Mouse (Mus musculus) neural tube, embryonic 11.5 days (tissue): ENCODE measurements at regions not wholly inside any gene's neighbourhood (a gene's known extent, or its start where the extent isn't known, plus 50 kb on each side); places are given as distances from the start of the nearest gene placed in this dataset.

Experiments
- ATAC-seq: fragments of 200-750 bp; cut with Nextera tagmentation; 2 replicates; pipeline ENCODE4 v1.8.0; 2017; ENCODE audit warnings: moderate number of reproducible peaks, mild to moderate bottlenecking, moderate TSS enrichment, moderate library complexity; ENCODE audit not compliant: insufficient read depth, low FRiP score, low TSS enrichment
- DNase-seq: peaks from one replicate; pipeline ENCODE4 v3.0.0-alpha.2; 2015; ENCODE audit warnings: low spot score
- H3K27ac ChIP-seq: fragments of 300-500 bp; sonication (generic); 2 replicates; pipeline ENCODE4 v1.5.1; 2014; ENCODE audit warnings: low read depth, mild to moderate bottlenecking, low read length
- H3K27me3 ChIP-seq: fragments of 300-500 bp; sonication (generic); 2 replicates; pipeline ENCODE4 v1.6.1; 2014; ENCODE audit warnings: mild to moderate bottlenecking, low read length, mixed read lengths; ENCODE audit not compliant: control insufficient read depth, insufficient read depth
- H3K36me3 ChIP-seq: fragments of 300-500 bp; sonication (generic); 2 replicates; pipeline ENCODE4 v1.6.1; 2014; ENCODE audit warnings: mild to moderate bottlenecking, low read length, moderate library complexity, mixed read lengths; ENCODE audit not compliant: control insufficient read depth, insufficient read depth
- H3K4me1 ChIP-seq: fragments of 300-500 bp; sonication (generic); 2 replicates; pipeline ENCODE4 v1.6.1; 2014; ENCODE audit warnings: low read length, mixed read lengths; ENCODE audit not compliant: control insufficient read depth, insufficient read depth
- H3K4me2 ChIP-seq: fragments of 300-500 bp; sonication (generic); 2 replicates; pipeline ENCODE4 v1.6.1; 2014; ENCODE audit warnings: low read depth, mild to moderate bottlenecking, moderate library complexity
- H3K4me3 ChIP-seq: fragments of 300-500 bp; sonication (generic); 2 replicates; pipeline ENCODE4 v1.5.1; 2014; ENCODE audit warnings: low read depth, low read length
- H3K9ac ChIP-seq: fragments of 300-500 bp; sonication (generic); 2 replicates; pipeline ENCODE4 v1.6.1; 2014; ENCODE audit warnings: mild to moderate bottlenecking, low read length
- H3K9me3 ChIP-seq: fragments of 300-500 bp; sonication (generic); 2 replicates; pipeline ENCODE4 v1.6.1; 2016; ENCODE audit warnings: low read length; ENCODE audit not compliant: control insufficient read depth
- WGBS: fragments of 180-500 bp; shearing (Covaris S2); extraction: QIAGEN DNeasy Blood & Tissue Kit; methylation state at CpG from one replicate; pipeline ENCODE4 v1.1.7; 2014; 5-methylcytosine and 5-hydroxymethylcytosine counted together

- H3K4me2 ChIP-seq, result no peak overlapping the region
- H3K9ac ChIP-seq, result no peak overlapping the region
- no peaks in the 10 kb centered on the region for H3K9me3 ChIP-seq
- ATAC-seq (no peak), DNase-seq (no peak)
- H3K4me3 ChIP-seq, result no peak overlapping the region
- WGBS, result 90% methylated on average over 8 of the region's 8 CpGs
- no peaks in the 10 kb centered on the region for H3K27me3 ChIP-seq
- no peaks in the 10 kb centered on the region for H3K4me1 ChIP-seq
- no peak overlapping the region for H3K27ac ChIP-seq
- no peaks in the 10 kb centered on the region for H3K36me3 ChIP-seq
Observed at GRCm38 (mm10) chr3:49643871-49644270, 113.3 kb downstream of the Pcdh18 start.

- Histone ChIP-seq H3K4me2 (no peak overlapping the region), H3K36me3 (no peaks in the 10 kb centered on the region), H3K9me3 (no peaks in the 10 kb centered on the region), H3K4me1 (no peaks in the 10 kb centered on the region), H3K4me3 (no peak overlapping the region), H3K27ac (0 out of 2 replicates have a peak overlapping the region, but pooled peaks have one; percentile 20), H3K27me3 (no peaks in the 10 kb centered on the region), H3K9ac (no peak overlapping the region)
- ATAC-seq (peak; percentile 82; the same call in 1 of the 2 replicates), DNase-seq (peak; percentile 58)
- WGBS, result 42% methylated on average over 4 of the region's 4 CpGs
Observed at GRCm38 (mm10) chr3:49641966-49642758, 115.0 kb downstream of the Pcdh18 start.

- Histone ChIP-seq H3K4me3 (no peak overlapping the region), H3K27me3 (no peaks in the 10 kb centered on the region), H3K9ac (no peak overlapping the region), H3K36me3 (no peaks in the 10 kb centered on the region), H3K4me2 (no peak overlapping the region), H3K4me1 (no peaks in the 10 kb centered on the region), H3K9me3 (no peaks in the 10 kb centered on the region), H3K27ac (no peak overlapping the region)
- WGBS, result 66% methylated on average over 1 of the region's 1 CpGs
- DNase-seq, result no peak
- no peak for ATAC-seq
Observed at GRCm38 (mm10) chr3:49641411-49641810, 115.7 kb downstream of the Pcdh18 start.

GRCm38 (mm10) chr3:49638601-49639000, 118.5 kb downstream of the Pcdh18 start:
- 84% methylated on average over 2 of the region's 2 CpGs for WGBS
- Histone ChIP-seq H3K9ac (no peak overlapping the region), H3K36me3 (no peaks in the 10 kb centered on the region), H3K27me3 (no peaks in the 10 kb centered on the region), H3K4me2 (no peak overlapping the region), H3K4me1 (no peaks in the 10 kb centered on the region), H3K27ac (no peak overlapping the region), H3K4me3 (no peak overlapping the region), H3K9me3 (no peaks in the 10 kb centered on the region)
- ATAC-seq (no peak), DNase-seq (no peak)

- no peak overlapping the region for H3K4me3 ChIP-seq
- 48% methylated on average over 2 of the region's 2 CpGs for WGBS
- no peaks in the 10 kb centered on the region for H3K4me1 ChIP-seq
- H3K27ac ChIP-seq, result no peak overlapping the region
- no peak overlapping the region for H3K4me2 ChIP-seq
- H3K36me3 ChIP-seq, result no peaks in the 10 kb centered on the region
- peak; percentile 13 for DNase-seq
- no peaks in the 10 kb centered on the region for H3K9me3 ChIP-seq
- H3K27me3 ChIP-seq, result no peaks in the 10 kb centered on the region
- no peak for ATAC-seq
- no peak overlapping the region for H3K9ac ChIP-seq
Observed at GRCm38 (mm10) chr3:49636676-49637075, 120.4 kb downstream of the Pcdh18 start.

GRCm38 (mm10) chr3:49592706-49593451, 164.2 kb downstream of the Pcdh18 start:
- Histone ChIP-seq H3K4me3 (no peak overlapping the region), H3K27me3 (no peaks in the 10 kb centered on the region), H3K9ac (no peak overlapping the region), H3K27ac (peak overlapping the region; percentile 36; the same call in 1 of the 2 replicates), H3K4me1 (peaks cover 8% of the 10 kb centered on the region), H3K9me3 (no peaks in the 10 kb centered on the region), H3K36me3 (no peaks in the 10 kb centered on the region), H3K4me2 (no peak overlapping the region)
- 14% methylated on average over 9 of the region's 9 CpGs for WGBS
- ATAC-seq (peak; percentile 95), DNase-seq (peak; percentile 64)

- DNase-seq, result no peak
- ATAC-seq, result no peak
- Histone ChIP-seq H3K9ac (no peak overlapping the region), H3K27me3 (no peaks in the 10 kb centered on the region), H3K4me1 (peaks cover 8% of the 10 kb centered on the region), H3K4me2 (no peak overlapping the region), H3K4me3 (no peak overlapping the region), H3K9me3 (no peaks in the 10 kb centered on the region), H3K27ac (no peak overlapping the region), H3K36me3 (no peaks in the 10 kb centered on the region)
- 51% methylated on average over 2 of the region's 2 CpGs for WGBS
Observed at GRCm38 (mm10) chr3:49590234-49590633, 166.9 kb downstream of the Pcdh18 start.

GRCm38 (mm10) chr3:49586531-49587168, 170.5 kb downstream of the Pcdh18 start:
- no peaks in the 10 kb centered on the region for H3K36me3 ChIP-seq
- 45% methylated on average over 6 of the region's 6 CpGs for WGBS
- no peaks in the 10 kb centered on the region for H3K27me3 ChIP-seq
- no peak overlapping the region for H3K9ac ChIP-seq
- peaks cover 3% of the 10 kb centered on the region; the same call in 1 of the 2 replicates for H3K4me1 ChIP-seq
- H3K4me3 ChIP-seq, result no peak overlapping the region
- no peaks in the 10 kb centered on the region for H3K9me3 ChIP-seq
- ATAC-seq (no peak; the same call in 1 of the 2 replicates), DNase-seq (peak; percentile 23)
- no peak overlapping the region for H3K4me2 ChIP-seq
- H3K27ac ChIP-seq, result no peak overlapping the region
